Mouse (Mus musculus): Measurements from ENCODE around the gene Prdm9. TPM values are rescaled to one million over a fixed set of nuclear protein-coding genes. Genes with fewer than 3 reads are reported as not detected.

Prdm9 gene
- polyA plus RNA-seq (2012; rRNA removed), result 0.66 and 0.69 TPM in 2 replicates

GRCm38 (mm10) chr17:15564014-15564927 lies at the start of gene Prdm9:
TSS of gene Prdm9 (minus strand) at chr17:15564354.

GRCm38 (mm10) chr17:15526986-15527810 lies 37.0 kb downstream of the Prdm9 start, which contains the start of gene Pdcd2:
TSS of gene Pdcd2 (minus strand) at chr17:15527301.

DNA sequence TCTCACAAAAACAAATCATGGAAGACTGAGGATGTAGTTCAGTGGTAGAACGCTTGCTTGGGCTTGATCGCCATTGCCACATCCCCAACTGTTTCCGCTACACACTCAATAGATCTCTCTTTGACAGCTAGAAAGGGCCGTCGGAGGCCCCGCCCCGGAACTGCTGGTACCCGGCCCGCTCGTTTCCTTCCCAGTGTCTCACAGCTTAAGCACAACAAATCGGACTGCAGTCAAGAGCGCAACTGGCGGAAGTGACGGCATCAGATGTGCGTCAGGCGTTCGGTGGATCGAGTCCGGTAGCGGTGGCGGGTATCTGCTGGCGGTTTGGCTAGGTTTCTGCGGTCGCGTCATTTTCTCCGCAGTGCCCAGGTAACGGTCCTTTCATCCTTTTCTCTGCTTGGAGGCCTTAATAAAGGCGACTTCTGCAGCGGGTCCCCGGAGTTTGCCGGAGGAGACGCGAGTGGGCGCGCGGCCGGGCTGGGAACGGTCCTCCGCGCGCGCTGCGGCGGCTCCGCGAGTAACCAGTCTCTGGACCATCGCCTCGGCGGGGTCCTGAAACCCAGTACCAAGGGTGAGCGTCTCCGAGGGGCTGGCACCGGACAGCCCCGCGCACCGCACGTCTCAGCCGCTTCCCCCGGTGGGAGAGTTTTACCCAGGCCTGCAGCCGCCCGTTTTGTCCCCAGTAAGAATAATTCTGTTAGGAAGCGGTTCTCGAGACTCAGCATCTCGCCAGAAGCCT lies 64.3 kb downstream of the Prdm9 start, which contains the start of the genes Psmb1 and Tbp:
Gene Psmb1, minus strand, starts transcription at position 96 of the 739 bp plus-strand sequence.
Gene Tbp, plus strand, starts transcription at position 233 of the 739 bp plus-strand sequence.

Other genes starting within 250 kb of the Prdm9 start
- gene Dll1, start 187.5 kb downstream of the Prdm9 start, polyA plus RNA-seq (2012; rRNA removed), result 0.92 and 1.1 TPM in 2 replicates
- 2.9 and 3.1 TPM in 2 replicates for gene Fam120b, start 168.2 kb downstream of the Prdm9 start, polyA plus RNA-seq (2012; rRNA removed)
- gene Psmb1, start 64.6 kb downstream of the Prdm9 start, polyA plus RNA-seq (2012; rRNA removed), result 99.6 and 103 TPM in 2 replicates
- gene Tbp, start 64.5 kb downstream of the Prdm9 start, polyA plus RNA-seq (2012; rRNA removed), result 21.7 and 25.0 TPM in 2 replicates
- gene Pdcd2, start 37.1 kb downstream of the Prdm9 start, polyA plus RNA-seq (2012; rRNA removed), result 11.4 and 12.0 TPM in 2 replicates
- 5.0 and 5.4 TPM in 2 replicates for gene Chd1, start 140.6 kb upstream of the Prdm9 start, polyA plus RNA-seq (2012; rRNA removed)